Mouse (Mus musculus) stomach, embryonic 16.5 days (tissue): ENCODE results near the gene Peg12. TPM values are rescaled to one million over a fixed set of nuclear protein-coding genes. Genes with fewer than 3 reads are reported as not detected.

Source experiments
- ATAC-seq: fragments of 200-750 bp; cut with Nextera tagmentation; 2 replicates; pipeline ENCODE4 v1.8.0; 2017; ENCODE audit warnings: moderate number of reproducible peaks, moderate TSS enrichment; ENCODE audit not compliant: insufficient read depth, low FRiP score
- H3K27ac ChIP-seq: fragments of 300-500 bp; sonication (generic); 2 replicates; pipeline ENCODE4 v1.5.1; 2014; ENCODE audit warnings: low read length
- H3K27me3 ChIP-seq: fragments of 300-500 bp; sonication (generic); 2 replicates; pipeline ENCODE4 v1.6.1; 2014; ENCODE audit warnings: low read length, control low read depth, mixed read lengths; ENCODE audit not compliant: control insufficient read depth, insufficient read depth
- H3K36me3 ChIP-seq: fragments of 300-500 bp; sonication (generic); 2 replicates; pipeline ENCODE4 v1.6.1; 2014; ENCODE audit warnings: low read length; ENCODE audit not compliant: control insufficient read depth, insufficient read depth
- H3K4me1 ChIP-seq: fragments of 300-500 bp; sonication (generic); 2 replicates; pipeline ENCODE4 v1.6.1; 2014; ENCODE audit warnings: low read length, control low read depth, mixed read lengths; ENCODE audit not compliant: control insufficient read depth, insufficient read depth
- H3K4me2 ChIP-seq: fragments of 300-500 bp; sonication (generic); 2 replicates; pipeline ENCODE4 v1.6.1; 2014; ENCODE audit warnings: low read depth, low read length, mixed read lengths
- H3K4me3 ChIP-seq: fragments of 300-500 bp; sonication (generic); replicated peaks from 2 replicates; pipeline ENCODE4 v1.5.1; 2014; ENCODE audit warnings: mild to moderate bottlenecking, low read length
- H3K9ac ChIP-seq: fragments of 300-500 bp; sonication (generic); 2 replicates; pipeline ENCODE4 v1.6.1; 2014; ENCODE audit warnings: low read length
- H3K9me3 ChIP-seq: fragments of 300-500 bp; sonication (generic); replicated peaks from 2 replicates; pipeline ENCODE4 v1.6.1; 2016; ENCODE audit warnings: low read length, control low read depth; ENCODE audit not compliant: control insufficient read depth
- WGBS: fragments of 180-500 bp; shearing (Covaris S2); extraction: QIAGEN DNeasy Blood & Tissue Kit; methylation state at CpG from one replicate; pipeline ENCODE4 v1.1.7; 2014; 5-methylcytosine and 5-hydroxymethylcytosine counted together
- polyA plus RNA-seq: library from polyadenylated mRNA; unstranded; fragments of >200 nt; fragmentation: Nextera tagmentation; extraction: Ambion mirVana; gene quantifications from 2 replicates; pipeline ENCODE4 v1.2.1, GENCODE M21; 2015

The Peg12 gene
- polyA plus RNA-seq, 1 experiment from 2014 or later, result 19.5 TPM

- no peaks in the 10 kb centered on the region for H3K27me3 ChIP-seq
- ATAC-seq, result no peak
- no peaks in the 10 kb centered on the region for H3K4me1 ChIP-seq
- H3K4me3 ChIP-seq, result no peak overlapping the region
- no peak overlapping the region for H3K27ac ChIP-seq
- 23% methylated on average over 8 of the region's 8 CpGs for WGBS
- no peaks in the 10 kb centered on the region for H3K9me3 ChIP-seq
- H3K36me3 ChIP-seq, result no peaks in the 10 kb centered on the region
- no peak overlapping the region for H3K9ac ChIP-seq
- no peak overlapping the region for H3K4me2 ChIP-seq
These were observed 36.0 kb downstream of the Peg12 start for GRCm38 (mm10) chr7:62428337-62428736.

- H3K27me3 ChIP-seq, result no peaks in the 10 kb centered on the region
- no peak overlapping the region for H3K9ac ChIP-seq
- H3K4me1 ChIP-seq, result peaks cover 7% of the 10 kb centered on the region; the same call in 1 of the 2 replicates
- no peaks in the 10 kb centered on the region for H3K36me3 ChIP-seq
- no peaks in the 10 kb centered on the region; the same call in 1 of the 2 replicates for H3K9me3 ChIP-seq
- no peak overlapping the region for H3K4me2 ChIP-seq
- 50% methylated on average over 4 of the region's 4 CpGs for WGBS
- no peak for ATAC-seq
- no peak overlapping the region for H3K4me3 ChIP-seq
- H3K27ac ChIP-seq, result no peak overlapping the region
These were observed 41.1 kb downstream of the Peg12 start for GRCm38 (mm10) chr7:62423210-62423609.

GRCm38 (mm10) chr7:62420566-62420965 lies 43.7 kb downstream of the Peg12 start:
- H3K9me3 ChIP-seq, result no peaks in the 10 kb centered on the region; the same call in 1 of the 2 replicates
- no peaks in the 10 kb centered on the region for H3K27me3 ChIP-seq
- H3K4me1 ChIP-seq, result peaks cover 7% of the 10 kb centered on the region; the same call in 1 of the 2 replicates
- H3K36me3 ChIP-seq, result no peaks in the 10 kb centered on the region
- peak overlapping the region; percentile 51 for H3K4me2 ChIP-seq
- no peak for ATAC-seq
- no peak overlapping the region; the same call in 1 of the 2 replicates for H3K4me3 ChIP-seq
- 70% methylated on average over 6 of the region's 6 CpGs for WGBS
- no peak overlapping the region for H3K9ac ChIP-seq
- H3K27ac ChIP-seq, result no peak overlapping the region

GRCm38 (mm10) chr7:62419493-62420360 lies 44.6 kb downstream of the Peg12 start, which contains the start of gene Mkrn3:
TSS of gene Mkrn3 (minus strand) at chr7:62420139.
- Histone ChIP-seq H3K9me3 (no peaks in the 10 kb centered on the region; the same call in 1 of the 2 replicates), H3K27ac (no peak within 1 kb of the TSS; the same call in 1 of the 2 replicates), H3K9ac (peak within 1 kb of the TSS; percentile 77), H3K4me2 (peak within 1 kb of the TSS; percentile 75), H3K27me3 (no peaks in the 10 kb centered on the region), H3K4me3 (peak within 1 kb of the TSS; percentile 67), H3K4me1 (peaks cover 7% of the 10 kb centered on the region; the same call in 1 of the 2 replicates), H3K36me3 (no peaks in the 10 kb centered on the region)
- 22% methylated on average over 49 of the region's 49 CpGs for WGBS
- ATAC-seq, result peak; percentile 50

GRCm38 (mm10) chr7:62419105-62419492 lies 45.2 kb downstream of the Peg12 start:
- H3K9ac ChIP-seq, result peak overlapping the region; percentile 77
- ATAC-seq, result peak; percentile 44; the same call in 1 of the 2 replicates

GRCm38 (mm10) chr7:62418346-62418745 lies 46.0 kb downstream of the Peg12 start:
- Histone ChIP-seq H3K9me3 (no peaks in the 10 kb centered on the region; the same call in 1 of the 2 replicates), H3K4me3 (peak overlapping the region; percentile 67; the same call in 1 of the 2 replicates), H3K9ac (no peak overlapping the region), H3K27ac (no peak overlapping the region), H3K4me2 (peak overlapping the region; percentile 75; the same call in 1 of the 2 replicates), H3K4me1 (peaks cover 7% of the 10 kb centered on the region; the same call in 1 of the 2 replicates), H3K36me3 (no peaks in the 10 kb centered on the region), H3K27me3 (no peaks in the 10 kb centered on the region)
- WGBS, result 80% methylated on average over 9 of the region's 9 CpGs
- ATAC-seq, result no peak

More at GRCm38 (mm10) chr7:62419105-62419492, 45.2 kb downstream of the Peg12 start:
- Histone ChIP-seq H3K4me2 (peak overlapping the region; percentile 75), H3K9me3 (no peaks in the 10 kb centered on the region; the same call in 1 of the 2 replicates), H3K4me1 (peaks cover 7% of the 10 kb centered on the region; the same call in 1 of the 2 replicates), H3K27me3 (no peaks in the 10 kb centered on the region), H3K36me3 (no peaks in the 10 kb centered on the region), H3K27ac (no peak overlapping the region), H3K4me3 (peak overlapping the region; percentile 67)
- 58% methylated on average over 17 of the region's 17 CpGs for WGBS

GRCm38 (mm10) chr7:62416173-62416572 lies 48.1 kb downstream of the Peg12 start:
- no peaks in the 10 kb centered on the region for H3K36me3 ChIP-seq
- H3K4me3 ChIP-seq, result no peak overlapping the region
- ATAC-seq, result no peak
- no peak overlapping the region for H3K27ac ChIP-seq
- H3K4me2 ChIP-seq, result no peak overlapping the region
- no peaks in the 10 kb centered on the region; the same call in 1 of the 2 replicates for H3K9me3 ChIP-seq
- H3K4me1 ChIP-seq, result peaks cover 7% of the 10 kb centered on the region; the same call in 1 of the 2 replicates
- H3K27me3 ChIP-seq, result no peaks in the 10 kb centered on the region
- H3K9ac ChIP-seq, result no peak overlapping the region

GRCm38 (mm10) chr7:62415222-62415621 lies 49.1 kb downstream of the Peg12 start:
- 64% methylated on average over 1 of the region's 1 CpGs for WGBS
- ATAC-seq, result no peak
- Histone ChIP-seq H3K4me1 (peaks cover 7% of the 10 kb centered on the region; the same call in 1 of the 2 replicates), H3K4me3 (no peak overlapping the region), H3K4me2 (no peak overlapping the region), H3K9ac (no peak overlapping the region), H3K36me3 (no peaks in the 10 kb centered on the region), H3K27me3 (no peaks in the 10 kb centered on the region), H3K9me3 (no peaks in the 10 kb centered on the region; the same call in 1 of the 2 replicates), H3K27ac (no peak overlapping the region)
